Comparison of ENCODE assay signal across 9 mouse cellular contexts in the genomic region with DNA sequence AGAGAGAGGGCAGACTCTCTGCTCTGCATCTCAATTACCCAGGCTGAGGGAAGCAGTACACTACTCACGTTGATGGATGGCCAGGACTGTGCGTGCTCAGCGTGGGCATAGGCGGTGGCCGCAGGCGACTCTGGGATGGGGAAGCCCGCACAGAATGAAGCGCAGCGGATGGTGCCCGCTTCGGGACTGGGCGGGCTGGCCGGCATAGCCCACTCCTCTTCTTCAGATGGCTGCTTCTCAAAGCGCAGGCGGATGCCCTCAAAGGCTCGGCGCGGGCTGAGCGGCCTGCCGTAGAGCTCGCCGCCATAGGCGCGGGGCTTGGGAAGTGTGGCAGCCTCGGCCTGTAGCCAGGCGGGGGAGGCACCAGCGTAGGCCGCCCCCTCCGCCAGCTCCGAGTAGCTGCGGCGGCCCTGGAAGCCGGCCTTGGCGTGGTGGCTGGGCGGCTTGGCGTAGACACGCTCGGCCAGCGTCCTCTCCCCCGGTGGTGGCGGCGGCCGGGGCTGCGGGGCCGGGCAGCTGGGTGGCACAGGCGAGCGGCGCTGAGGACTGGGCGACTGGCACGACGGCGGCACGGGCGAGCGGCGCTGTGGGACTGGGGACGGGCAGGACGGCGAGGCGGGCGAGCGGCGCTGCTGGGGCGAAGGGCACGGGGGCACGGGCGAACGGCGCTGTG. TPM values are rescaled to one million over a fixed set of nuclear protein-coding genes. Genes with fewer than 3 reads are reported as not detected.
DNase-seq lines count a peak whose midpoint lies in the region; ATAC-seq and TF ChIP-seq lines count a peak whose summit lies in the region.
"Had no signal": no experiment of that assay in that cellular context is flagged by ENCODE, and none has a peak within 500 bp of the region (broad histone marks: within the 10 kb centered on the region; RNA-seq: fewer than 3 reads in every experiment).

No protein-coding gene starts in this region.

- H3K27me3 ChIP-seq in E14TG2a.4 (ENCODE audit: insufficient read depth, low read length) = peaks cover 85% of the 10 kb centered on the region
- H3K27me3 ChIP-seq in hindbrain, embryonic 13.5 days = peaks cover 26% of the 10 kb centered on the region
- peaks cover 53% of the 10 kb centered on the region for H3K27me3 ChIP-seq in liver, embryonic 13.5 days
- H3K27me3 ChIP-seq in stomach, embryonic 14.5 days (ENCODE audit: control insufficient read depth, insufficient read depth, low read length) = peaks cover 10% of the 10 kb centered on the region; the same call in 1 of the 2 replicates

- no peaks in the 10 kb centered on the region for H3K9me3 ChIP-seq in E14TG2a.4 (ENCODE audit: low read length)
- H3K9me3 ChIP-seq in hindbrain, embryonic 13.5 days = no peaks in the 10 kb centered on the region
- H3K9me3 ChIP-seq in liver, embryonic 13.5 days (replicated peaks) = no peaks in the 10 kb centered on the region
- H3K9me3 ChIP-seq in stomach, embryonic 14.5 days (ENCODE audit: control insufficient read depth, low read depth, low read length) = no peaks in the 10 kb centered on the region

- H3K4me2 ChIP-seq in hindbrain, embryonic 13.5 days = peak overlapping the region; percentile 66
- peak overlapping the region; percentile 43 for H3K4me2 ChIP-seq in liver, embryonic 13.5 days
- peak overlapping the region; percentile 56 for H3K4me2 ChIP-seq in stomach, embryonic 14.5 days (replicated peaks; ENCODE audit: low read depth, low read length)

- H3K36me3 ChIP-seq in E14TG2a.4 (ENCODE audit: insufficient read depth, low read length) = peaks cover 13% of the 10 kb centered on the region
- H3K36me3 ChIP-seq in hindbrain, embryonic 13.5 days = peaks cover 32% of the 10 kb centered on the region
- H3K36me3 ChIP-seq in liver, embryonic 13.5 days = peaks cover 5% of the 10 kb centered on the region; the same call in 1 of the 2 replicates
- H3K36me3 ChIP-seq in stomach, embryonic 14.5 days (ENCODE audit: control insufficient read depth, insufficient read depth, low read length) = peaks cover 4% of the 10 kb centered on the region; the same call in 1 of the 2 replicates

- no peak for TF ChIP-seq CTCF in E14TG2a.4 (conservative IDR thresholded peaks at IDR 0.05; ENCODE audit: low read length)

- peaks cover 63% of the 10 kb centered on the region for H3K4me1 ChIP-seq in E14TG2a.4 (replicated peaks; ENCODE audit: low read depth, low read length)
- H3K4me1 ChIP-seq in hindbrain, embryonic 13.5 days (replicated peaks) = peaks cover 43% of the 10 kb centered on the region
- H3K4me1 ChIP-seq in liver, embryonic 13.5 days (replicated peaks) = peaks cover 26% of the 10 kb centered on the region
- H3K4me1 ChIP-seq in stomach, embryonic 14.5 days (ENCODE audit: control insufficient read depth, insufficient read depth, low read length) = peaks cover 12% of the 10 kb centered on the region; the same call in 1 of the 2 replicates

- 5% methylated on average over 69 of the region's 69 CpGs for WGBS in hindbrain, embryonic 13.5 days
- 81% methylated on average over 69 of the region's 69 CpGs for WGBS in liver, embryonic 13.5 days (ENCODE audit: insufficient replicate concordance)
- WGBS in stomach, embryonic 14.5 days = 21% methylated on average over 63 of the region's 69 CpGs

- peak overlapping the region; percentile 77 for H3K4me3 ChIP-seq in E14TG2a.4 (replicated peaks; ENCODE audit: low read length)
- H3K4me3 ChIP-seq in hindbrain, embryonic 13.5 days = peak overlapping the region; percentile 39
- peak overlapping the region; percentile 21; the same call in 1 of the 2 replicates for H3K4me3 ChIP-seq in liver, embryonic 13.5 days (replicated peaks)
- peak overlapping the region; percentile 26 for H3K4me3 ChIP-seq in stomach, embryonic 14.5 days (ENCODE audit: low read depth, low read length)
- H3K4me3 ChIP-seq: erythroblast, embryonic 14.5 days had no signal

- peak overlapping the region; percentile 79 for H3K9ac ChIP-seq in hindbrain, embryonic 13.5 days
- H3K9ac ChIP-seq in liver, embryonic 13.5 days = no peak overlapping the region
- H3K9ac ChIP-seq in stomach, embryonic 14.5 days (replicated peaks; ENCODE audit: low read depth, low read length) = no peak overlapping the region

- peak overlapping the region; percentile 89 for H3K27ac ChIP-seq in hindbrain, embryonic 13.5 days
- no peak overlapping the region for H3K27ac ChIP-seq in liver, embryonic 13.5 days
- no peak overlapping the region for H3K27ac ChIP-seq in stomach, embryonic 14.5 days (ENCODE audit: low read length)

- peak; percentile 51 for ATAC-seq in frontal cortex, adult (ENCODE audit: low TSS enrichment)
- peak; percentile 90 for ATAC-seq in hindbrain, embryonic 13.5 days (ENCODE audit: low FRiP score)
- ATAC-seq in liver, embryonic 13.5 days (ENCODE audit: low read depth) = no peak; the same call in 1 of the 2 replicates
- ATAC-seq in stomach, embryonic 14.5 days (ENCODE audit: insufficient number of reproducible peaks, insufficient read depth, low FRiP score, low read depth) = no peak
- ATAC-seq in inflammation-experienced regulatory T-cells, adult 6 months = no peak

- no peak for DNase-seq in frontal cortex, postnatal 14 days (ENCODE audit: low spot score in 2 of 2)
- DNase-seq in cerebellum, postnatal 36 days = peak; percentile 48 to 62
- no peak for DNase-seq in liver, embryonic 13.5 days

RNA-seq across cellular contexts. Expression of a gene that starts 12.6 kb away (rescaled TPM):
- 7.3 and 8.2 TPM in 2 replicates for polyA plus RNA-seq in hindbrain, embryonic 13.5 days (2015; fragmentation: Nextera tagmentation; extraction: Ambion mirVana)
- 1.0 and 1.1 TPM in 2 replicates for polyA plus RNA-seq in liver, embryonic 13.5 days (2015; fragmentation: Nextera tagmentation; extraction: Ambion mirVana)
- polyA plus RNA-seq in stomach, embryonic 14.5 days (2014; fragmentation: Nextera tagmentation; extraction: Ambion mirVana) = 3.7 TPM in 2 replicates
- under 1 TPM in 2 of 3 experiments, not detected in 1; 0.21 to 0.44 TPM for polyA plus RNA-seq in inflammation-experienced regulatory T-cells, adult 6 months (2017; shearing (Covaris generic))

RNA-seq across cellular contexts. Expression of a gene that starts 23.6 kb away (rescaled TPM):
- 0.16 and 0.21 TPM in 2 replicates for polyA plus RNA-seq in hindbrain, embryonic 13.5 days (2015; fragmentation: Nextera tagmentation; extraction: Ambion mirVana)
- polyA plus RNA-seq in liver, embryonic 13.5 days (2015; fragmentation: Nextera tagmentation; extraction: Ambion mirVana) = not detected in 2 replicates
- 0.20 TPM in 1 of 2 replicates, not detected in the other for polyA plus RNA-seq in stomach, embryonic 14.5 days (2014; fragmentation: Nextera tagmentation; extraction: Ambion mirVana)
- polyA plus RNA-seq in inflammation-experienced regulatory T-cells, adult 6 months (2017; shearing (Covaris generic)) = 10 to 100 TPM in 1 of 3 experiments, 1 to 10 TPM in 2; 3.4 to 20.9 (median 3.6) TPM
- polyA plus RNA-seq: erythroblast, embryonic 14.5 days had no signal

RNA-seq across cellular contexts. Expression of a gene that starts 49.0 kb away (rescaled TPM):
- polyA plus RNA-seq in hindbrain, embryonic 13.5 days (2015; fragmentation: Nextera tagmentation; extraction: Ambion mirVana) = 36.7 and 39.7 TPM in 2 replicates
- 29.2 and 30.8 TPM in 2 replicates for polyA plus RNA-seq in liver, embryonic 13.5 days (2015; fragmentation: Nextera tagmentation; extraction: Ambion mirVana)
- polyA plus RNA-seq in stomach, embryonic 14.5 days (2014; fragmentation: Nextera tagmentation; extraction: Ambion mirVana) = 65.1 and 67.7 TPM in 2 replicates
- polyA plus RNA-seq in inflammation-experienced regulatory T-cells, adult 6 months (2017; shearing (Covaris generic)) = 10 to 100 TPM; 24.7 to 41.5 (median 26.2) TPM

Comparison
In these comparisons a context has a peak if more than half of its experiments do, and no peak if none do; other contexts are left out.
1. ATAC-seq: peak in frontal cortex, adult (single experiment) and hindbrain, embryonic 13.5 days (single experiment); none in liver, embryonic 13.5 days (single experiment), stomach, embryonic 14.5 days (single experiment) and inflammation-experienced regulatory T-cells, adult 6 months (single experiment).
2. DNase-seq: peak in cerebellum, postnatal 36 days (2 of 2); none in frontal cortex, postnatal 14 days (0 of 2) and liver, embryonic 13.5 days (single experiment).
3. H3K4me3 ChIP-seq: peak in every context shown above with its lines; median percentile 77 in E14TG2a.4; 39 in hindbrain, embryonic 13.5 days; 26 in stomach, embryonic 14.5 days; 21 in liver, embryonic 13.5 days.
4. Peak in every context shown above with its lines, with median percentiles within 50 percentile points of each other: H3K4me2 ChIP-seq.